Mouse (Mus musculus) stomach, postnatal 0 days (tissue): ENCODE measurements around the gene Gopc. TPM values are rescaled to one million over a fixed set of nuclear protein-coding genes. Genes with fewer than 3 reads are reported as not detected.
A peak's percentile ranks its signal among the peaks of the same experiment; 100 is the strongest.

Experiments used
- ATAC-seq: fragments of 200-750 bp; cut with Nextera tagmentation; 2 replicates; pipeline ENCODE4 v1.8.0; 2017; ENCODE audit not compliant: low FRiP score, low TSS enrichment
- DNase-seq: peaks from one replicate; pipeline ENCODE4 v3.0.0-alpha.2; 2016; ENCODE audit warnings: low spot score
- H3K27ac ChIP-seq: fragments of 300-500 bp; sonication (generic); replicated peaks from 2 replicates; pipeline ENCODE4 v1.5.1; 2014; ENCODE audit warnings: mild to moderate bottlenecking, control low read depth
- H3K27me3 ChIP-seq: fragments of 300-500 bp; sonication (generic); 2 replicates; pipeline ENCODE4 v1.6.1; 2014; ENCODE audit warnings: low read length; ENCODE audit not compliant: control insufficient read depth, insufficient read depth
- H3K36me3 ChIP-seq: fragments of 300-500 bp; sonication (generic); 2 replicates; pipeline ENCODE4 v1.6.1; 2014; ENCODE audit warnings: low read length, mixed read lengths; ENCODE audit not compliant: control insufficient read depth, insufficient read depth
- H3K4me1 ChIP-seq: fragments of 300-500 bp; sonication (generic); replicated peaks from 2 replicates; pipeline ENCODE4 v1.6.1; 2014; ENCODE audit warnings: antibody characterized with exemption; ENCODE audit not compliant: control insufficient read depth, insufficient read depth
- H3K4me2 ChIP-seq: fragments of 300-500 bp; sonication (generic); replicated peaks from 2 replicates; pipeline ENCODE4 v1.6.1; 2014; ENCODE audit warnings: low read depth, mild to moderate bottlenecking, control low read depth, moderate library complexity
- H3K4me3 ChIP-seq: fragments of 300-500 bp; sonication (generic); 2 replicates; pipeline ENCODE4 v1.5.1; 2014; ENCODE audit warnings: low read depth, low read length, control low read depth
- H3K9ac ChIP-seq: fragments of 300-500 bp; sonication (generic); 2 replicates; pipeline ENCODE4 v1.6.1; 2014; ENCODE audit warnings: mild to moderate bottlenecking, low read length, control low read depth, mixed read lengths
- H3K9me3 ChIP-seq: fragments of 300-500 bp; sonication (generic); 2 replicates; pipeline ENCODE4 v1.6.1; 2016; ENCODE audit warnings: low read length; ENCODE audit not compliant: control insufficient read depth
- CTCF ChIP-seq: IDR thresholded peaks from 2 replicates; pipeline ENCODE4 v1.5.1; 2016; ENCODE audit warnings: antibody characterized with exemption, low read depth, mild to moderate bottlenecking, moderate library complexity
- EP300 ChIP-seq: optimal IDR thresholded peaks from 2 replicates; pipeline ENCODE3; 2016; ENCODE audit warnings: antibody characterized with exemption
- WGBS: fragments of 180-500 bp; shearing (Covaris S2); extraction: QIAGEN DNeasy Blood & Tissue Kit; methylation state at CpG from one replicate; pipeline ENCODE4 v1.1.7; 2014; 5-methylcytosine and 5-hydroxymethylcytosine counted together
- polyA plus RNA-seq: library from polyadenylated mRNA; unstranded; fragments of >200 nt; fragmentation: Nextera tagmentation; extraction: Ambion mirVana; gene quantifications from 2 replicates; pipeline ENCODE4 v1.2.1, GENCODE M21; 2015

Gopc gene
- polyA plus RNA-seq, 1 experiment from 2014 or later = 11.9 TPM

DNA sequence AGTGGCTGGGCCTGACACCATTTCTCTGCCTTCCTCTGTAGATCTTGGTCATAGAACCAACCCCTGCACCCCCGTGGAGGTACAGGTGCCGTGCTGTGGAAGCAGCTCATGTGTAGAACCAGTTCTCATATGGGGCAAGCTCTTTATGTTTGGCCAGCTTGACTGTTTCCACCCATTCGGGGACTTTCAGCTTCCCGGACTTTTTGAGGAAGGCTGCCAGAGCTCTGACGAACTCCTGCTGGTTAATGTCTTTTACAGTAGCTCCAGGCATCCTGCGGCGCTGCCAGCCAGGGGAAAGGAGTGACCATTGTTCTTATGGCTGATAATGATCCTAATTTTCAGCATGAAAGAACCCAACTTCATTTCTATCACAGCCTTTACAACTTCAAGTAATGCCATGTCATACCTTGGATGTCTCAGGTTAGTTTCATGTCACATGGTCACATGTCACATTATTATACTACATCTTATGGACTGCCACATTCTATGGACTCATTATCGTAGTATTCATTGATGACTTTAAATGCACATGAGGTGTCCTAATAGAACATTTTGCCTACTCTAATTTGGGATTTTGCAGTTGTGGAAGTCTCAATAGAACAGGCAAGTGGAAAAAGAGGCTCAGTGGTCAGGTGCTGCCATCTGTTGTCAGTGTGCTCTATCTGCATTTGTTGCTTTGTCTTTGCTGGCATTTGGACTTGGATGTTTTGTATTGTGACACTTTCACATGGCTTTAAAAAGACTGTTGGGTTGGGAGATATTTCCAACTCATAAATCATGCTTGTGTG, 3.1 kb upstream of the Gopc start:
- Histone ChIP-seq H3K36me3 (no peaks in the 10 kb centered on the region), H3K27ac (no peak overlapping the region)
- 46% methylated on average over 8 of the region's 8 CpGs for WGBS

DNA sequence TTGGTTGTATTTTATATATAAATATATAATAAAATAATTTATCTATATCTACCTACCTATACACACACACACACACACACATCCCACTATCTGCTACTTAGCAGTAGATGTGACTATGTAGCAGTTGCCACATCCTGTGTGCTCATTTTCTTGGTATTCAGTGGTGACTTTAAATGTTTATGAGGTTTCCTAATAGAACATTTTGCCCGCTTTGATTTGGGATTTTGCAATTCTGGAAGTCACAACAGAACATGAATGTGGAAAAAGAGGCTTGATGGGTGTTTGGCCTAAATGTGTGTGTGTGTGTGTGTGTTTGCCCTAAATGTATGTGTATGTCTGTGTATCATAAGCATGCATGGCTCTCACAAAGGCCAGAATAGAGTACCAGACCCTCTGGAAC, 1.6 kb upstream of the Gopc start:
- no peaks in the 10 kb centered on the region for H3K27me3 ChIP-seq
- DNase-seq = no peak
- no peak for ATAC-seq
- no peak overlapping the region for H3K27ac ChIP-seq
- no peaks in the 10 kb centered on the region for H3K36me3 ChIP-seq
- H3K4me2 ChIP-seq = no peak overlapping the region
- TF ChIP-seq EP300 (no peak), CTCF (no peak)
- H3K9ac ChIP-seq = no peak overlapping the region
- WGBS = 80% methylated on average over 1 of the region's 1 CpGs
- no peaks in the 10 kb centered on the region for H3K9me3 ChIP-seq
- H3K4me1 ChIP-seq = no peaks in the 10 kb centered on the region
- H3K4me3 ChIP-seq = no peak overlapping the region

More for the DNA sequence above, 3.1 kb upstream of the Gopc start:
- ATAC-seq = no peak
- no peaks in the 10 kb centered on the region for H3K9me3 ChIP-seq
- H3K4me2 ChIP-seq = no peak overlapping the region
- TF ChIP-seq CTCF = peak; percentile 97
- TF ChIP-seq EP300 = no peak
- H3K27me3 ChIP-seq = no peaks in the 10 kb centered on the region
- peak; percentile 62 for DNase-seq
- no peak overlapping the region for H3K9ac ChIP-seq
- no peaks in the 10 kb centered on the region for H3K4me1 ChIP-seq
- H3K4me3 ChIP-seq = no peak overlapping the region

DNA sequence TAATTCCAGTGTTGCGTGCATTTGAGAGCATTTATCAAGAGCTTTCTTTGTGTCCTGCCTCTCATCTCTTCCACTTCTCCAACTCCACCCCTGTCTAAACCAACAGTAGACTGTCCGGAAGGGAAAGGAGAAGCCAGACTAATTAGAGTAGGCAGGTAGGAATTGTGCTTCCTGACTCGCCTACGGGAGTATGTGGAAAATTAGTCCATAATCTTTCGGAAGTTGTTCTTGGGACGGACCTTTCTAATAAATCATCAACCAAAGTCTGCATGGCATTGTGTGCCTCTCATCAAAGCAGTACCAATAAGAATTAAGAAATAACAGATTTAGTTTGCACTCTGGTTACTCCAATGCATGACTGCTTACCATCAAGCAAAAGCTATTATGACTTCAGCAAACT, 1.1 kb upstream of the Gopc start:
- Histone ChIP-seq H3K4me2 (peak overlapping the region; percentile 63), H3K4me1 (no peaks in the 10 kb centered on the region), H3K9ac (no peak overlapping the region), H3K27me3 (no peaks in the 10 kb centered on the region), H3K27ac (0 out of 2 replicates have a peak overlapping the region, but pooled peaks have one; percentile 97), H3K4me3 (peak overlapping the region; percentile 92), H3K36me3 (no peaks in the 10 kb centered on the region), H3K9me3 (no peaks in the 10 kb centered on the region)
- WGBS = 50% methylated on average over 6 of the region's 6 CpGs
- no peak for DNase-seq
- ATAC-seq = no peak
- TF ChIP-seq CTCF (no peak), EP300 (no peak)

- peak overlapping the region; percentile 92 for H3K4me3 ChIP-seq
- peak overlapping the region; percentile 90 for H3K9ac ChIP-seq
- whole genome bisulfite sequencing = under 1% methylated on average over 19 of the region's 19 CpGs
- H3K4me1 ChIP-seq = no peaks in the 10 kb centered on the region
- H3K9me3 ChIP-seq = no peaks in the 10 kb centered on the region
- peak overlapping the region; percentile 87 for H3K27ac ChIP-seq
- TF ChIP-seq EP300 = no peak
- TF ChIP-seq CTCF = no peak
- H3K36me3 ChIP-seq = no peaks in the 10 kb centered on the region
- DNase-seq (no peak), ATAC-seq (no peak)
- peak overlapping the region; percentile 55 for H3K4me2 ChIP-seq
- no peaks in the 10 kb centered on the region for H3K27me3 ChIP-seq
Observed at GRCm38 (mm10) chr10:52381321-52381801, 563 bp downstream of the Gopc start.

DNA sequence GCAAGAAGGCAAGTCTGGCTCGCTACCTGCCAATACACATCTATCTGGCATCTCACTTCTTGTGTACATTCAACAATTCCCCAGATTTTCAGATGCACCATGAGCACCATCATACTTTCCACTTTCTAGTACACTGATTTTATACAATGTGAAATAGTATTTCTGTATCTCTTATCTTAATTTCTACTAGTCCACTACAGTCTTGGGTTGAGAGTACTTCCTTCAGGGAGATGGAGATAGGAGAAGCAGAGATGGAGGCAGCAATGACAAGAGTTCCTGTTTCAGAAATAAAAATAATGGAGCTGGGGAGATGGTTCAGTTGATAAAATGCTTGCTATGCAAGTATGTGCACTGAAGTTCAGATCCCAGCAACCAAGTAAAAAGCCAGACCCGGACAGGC, 4.1 kb downstream of the Gopc start:
- 88% methylated on average over 2 of the region's 2 CpGs for WGBS
- Histone ChIP-seq H3K4me1 (no peaks in the 10 kb centered on the region), H3K4me2 (no peak overlapping the region), H3K9ac (no peak overlapping the region), H3K4me3 (no peak overlapping the region), H3K9me3 (no peaks in the 10 kb centered on the region), H3K27me3 (no peaks in the 10 kb centered on the region), H3K27ac (no peak overlapping the region), H3K36me3 (no peaks in the 10 kb centered on the region)
- TF ChIP-seq CTCF (no peak), EP300 (no peak)
- no peak for ATAC-seq
- no peak for DNase-seq

GRCm38 (mm10) chr10:52376422-52376821, 5.5 kb downstream of the Gopc start:
- ATAC-seq = no peak

More at GRCm38 (mm10) chr10:52376422-52376821, 5.5 kb downstream of the Gopc start:
- WGBS = 95% methylated on average over 2 of the region's 2 CpGs
- Histone ChIP-seq H3K9ac (no peak overlapping the region), H3K27me3 (no peaks in the 10 kb centered on the region), H3K27ac (no peak overlapping the region), H3K4me1 (no peaks in the 10 kb centered on the region), H3K9me3 (no peaks in the 10 kb centered on the region), H3K36me3 (no peaks in the 10 kb centered on the region), H3K4me2 (no peak overlapping the region), H3K4me3 (no peak overlapping the region)
- TF ChIP-seq EP300 (no peak), CTCF (no peak)
- DNase-seq = no peak
